Mouse (Mus musculus) heart, adult 2 months (tissue): ENCODE results near the gene Dpy19l2.

Source experiments
- CTCF ChIP-seq: fragments of 200-600 bp; IDR thresholded peaks from 2 replicates; pipeline ENCODE4 v1.8.1; 2022; ENCODE audit warnings: antibody characterized with exemption, mild to moderate bottlenecking, moderate library complexity
- POLR2A ChIP-seq: fragments of 200-500 bp; IDR thresholded peaks from 2 replicates; pipeline ENCODE4 v1.6.1; 2011; ENCODE audit warnings: mild to moderate bottlenecking, low read depth, low read length, control low read depth; ENCODE audit not compliant: insufficient read depth

DNA sequence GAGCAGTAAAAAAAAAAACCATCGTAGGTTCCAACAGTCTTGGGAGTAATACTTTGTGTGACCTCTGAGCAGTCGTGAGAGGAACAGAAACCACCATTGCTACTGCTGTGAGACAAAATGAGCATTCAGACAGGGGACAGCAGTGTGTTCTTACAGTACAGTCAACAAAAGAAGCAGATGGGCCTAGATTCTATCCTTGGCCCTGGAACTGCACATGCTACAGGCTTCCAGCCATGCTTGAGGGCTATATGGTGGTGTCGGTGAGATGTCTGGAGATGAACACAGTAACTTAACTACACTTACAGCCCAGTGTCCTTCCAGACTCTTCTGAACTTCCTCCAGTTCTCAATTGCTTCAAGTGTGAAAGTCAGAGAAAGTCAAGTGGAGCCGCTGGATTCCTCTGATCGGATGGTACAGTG lies 184.0 kb downstream of the Dpy19l2 start:
- TF ChIP-seq POLR2A: no peak
- TF ChIP-seq CTCF: no peak
